Mouse (Mus musculus): Measurements from ENCODE around the gene Aqp11. TPM values are rescaled to one million over a fixed set of nuclear protein-coding genes. Genes with fewer than 3 reads are reported as not detected.
A peak's percentile ranks its signal among the peaks of the same experiment; 100 is the strongest.

Aqp11 gene
- polyA plus RNA-seq (2012; ENCODE audit: insufficient read depth, insufficient read length, low replicate concordance, missing spikeins), result not detected in 2 replicates

GRCm38 (mm10) chr7:97737638-97738456, at the start of gene Aqp11:
TSS of gene Aqp11 (minus strand) at chr7:97738289.
- no peak within 1 kb of the TSS for H3K27ac ChIP-seq (ENCODE audit: insufficient read depth, low read depth, low read length)
- TF ChIP-seq CTCF (IDR thresholded peaks at IDR 0.05; ENCODE audit: insufficient read depth, low read depth, low read length) (no peak), POLR2A (IDR thresholded peaks at IDR 0.05; ENCODE audit: insufficient read depth, low read depth, low read length) (peak; percentile 35; the same call in 1 of the 2 replicates)
- peaks cover 5% of the 10 kb centered on the region; the same call in 1 of the 2 replicates for H3K4me1 ChIP-seq (ENCODE audit: control insufficient read depth, insufficient read depth, low read length)
- peak within 1 kb of the TSS; percentile 57 for H3K4me3 ChIP-seq (ENCODE audit: insufficient read depth, low read depth, low read length)
- WGBS, result under 1% methylated on average over 62 of the region's 64 CpGs

GRCm38 (mm10) chr7:97783523-97783922, 45.4 kb upstream of the Aqp11 start:
- 64% methylated on average over 5 of the region's 5 CpGs for WGBS
- Histone ChIP-seq H3K27ac (ENCODE audit: insufficient read depth, low read depth, low read length) (no peak overlapping the region), H3K4me1 (ENCODE audit: control insufficient read depth, insufficient read depth, low read length) (peaks cover 4% of the 10 kb centered on the region; the same call in 1 of the 2 replicates), H3K4me3 (ENCODE audit: insufficient read depth, low read depth, low read length) (no peak overlapping the region)
- no peak for TF ChIP-seq CTCF (IDR thresholded peaks at IDR 0.05; ENCODE audit: insufficient read depth, low read depth, low read length)
- TF ChIP-seq POLR2A (IDR thresholded peaks at IDR 0.05; ENCODE audit: insufficient read depth, low read depth, low read length), result no peak

DNA sequence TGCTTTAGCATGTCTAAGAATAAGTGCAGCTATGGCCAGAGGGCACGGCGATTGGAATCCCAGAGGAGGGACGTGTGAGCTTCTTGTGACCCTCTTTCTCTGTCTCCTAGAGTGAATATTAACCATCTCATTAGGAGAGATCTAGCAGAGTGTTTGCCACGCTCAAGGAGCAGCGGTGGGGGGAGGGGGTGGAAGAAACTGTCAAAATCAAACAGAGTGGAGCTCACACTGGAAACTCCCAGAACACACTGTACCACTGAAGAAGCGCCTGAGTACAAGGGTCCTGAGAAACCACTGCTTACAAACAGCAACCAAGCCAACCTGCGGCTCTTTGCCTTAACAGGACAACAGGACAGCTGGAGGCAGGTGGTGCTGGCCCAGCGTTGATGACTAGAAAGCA, 43.4 kb upstream of the Aqp11 start:
- 76% methylated on average over 8 of the region's 8 CpGs for WGBS
- Histone ChIP-seq H3K4me1 (ENCODE audit: control insufficient read depth, insufficient read depth, low read length) (no peaks in the 10 kb centered on the region), H3K27ac (ENCODE audit: insufficient read depth, low read depth, low read length) (no peak overlapping the region), H3K4me3 (ENCODE audit: insufficient read depth, low read depth, low read length) (no peak overlapping the region)
- TF ChIP-seq CTCF (IDR thresholded peaks at IDR 0.05; ENCODE audit: insufficient read depth, low read depth, low read length), result no peak
- TF ChIP-seq POLR2A (IDR thresholded peaks at IDR 0.05; ENCODE audit: insufficient read depth, low read depth, low read length), result no peak

DNA sequence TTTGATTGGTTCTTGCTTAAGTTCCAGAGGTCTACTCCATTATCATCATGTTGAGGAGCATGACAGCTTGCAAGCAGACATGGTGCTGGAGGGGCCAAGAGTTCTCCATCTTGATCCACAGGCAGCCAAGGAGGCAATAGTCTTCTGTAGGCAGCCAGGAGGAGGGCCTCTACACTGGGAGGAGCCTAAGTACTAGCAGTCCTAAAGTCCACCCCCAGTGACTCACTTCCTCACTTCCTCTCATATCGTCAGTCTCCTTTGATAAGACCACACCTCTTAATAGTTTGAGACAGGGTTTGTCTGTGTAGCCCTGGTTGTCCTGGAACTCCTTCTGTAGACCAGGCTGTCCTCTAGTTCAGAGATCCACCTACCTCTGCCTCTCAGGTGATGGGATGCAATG, 42.7 kb upstream of the Aqp11 start:
- TF ChIP-seq CTCF (IDR thresholded peaks at IDR 0.05; ENCODE audit: insufficient read depth, low read depth, low read length) (no peak), POLR2A (IDR thresholded peaks at IDR 0.05; ENCODE audit: insufficient read depth, low read depth, low read length) (no peak)
- 80% methylated on average over 1 of the region's 1 CpGs for WGBS
- H3K4me3 ChIP-seq (ENCODE audit: insufficient read depth, low read depth, low read length), result no peak overlapping the region
- no peaks in the 10 kb centered on the region for H3K4me1 ChIP-seq (ENCODE audit: control insufficient read depth, insufficient read depth, low read length)
- no peak overlapping the region for H3K27ac ChIP-seq (ENCODE audit: insufficient read depth, low read depth, low read length)

GRCm38 (mm10) chr7:97780222-97780621, 42.1 kb upstream of the Aqp11 start:
- WGBS, result 97% methylated on average over 1 of the region's 1 CpGs
- no peaks in the 10 kb centered on the region for H3K4me1 ChIP-seq (ENCODE audit: control insufficient read depth, insufficient read depth, low read length)
- TF ChIP-seq CTCF (IDR thresholded peaks at IDR 0.05; ENCODE audit: insufficient read depth, low read depth, low read length), result no peak
- H3K27ac ChIP-seq (ENCODE audit: insufficient read depth, low read depth, low read length), result no peak overlapping the region
- H3K4me3 ChIP-seq (ENCODE audit: insufficient read depth, low read depth, low read length), result no peak overlapping the region

DNA sequence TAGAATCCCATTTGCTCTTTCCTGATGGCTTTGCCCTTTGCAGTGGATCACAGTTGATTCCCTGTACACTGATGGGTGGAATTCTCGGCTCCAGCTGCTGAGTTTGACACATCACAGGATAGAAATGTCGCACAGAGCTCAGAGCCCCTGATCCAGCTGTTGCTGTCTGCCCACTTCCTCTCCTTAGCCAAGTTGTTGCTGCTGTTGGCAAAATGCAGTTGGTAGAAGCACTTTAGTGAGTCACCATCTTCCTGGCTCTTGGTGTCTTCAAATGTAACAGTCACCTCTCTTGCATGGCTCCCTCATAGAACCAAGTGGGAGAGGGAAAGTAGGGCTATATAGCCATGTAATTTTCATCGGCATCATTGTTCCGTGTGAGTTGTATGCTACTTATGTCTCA, 39.1 kb upstream of the Aqp11 start:
- H3K4me1 ChIP-seq (ENCODE audit: control insufficient read depth, insufficient read depth, low read length), result no peaks in the 10 kb centered on the region
- WGBS, result 91% methylated on average over 4 of the region's 4 CpGs
- H3K27ac ChIP-seq (ENCODE audit: insufficient read depth, low read depth, low read length), result no peak overlapping the region
- TF ChIP-seq POLR2A (IDR thresholded peaks at IDR 0.05; ENCODE audit: insufficient read depth, low read depth, low read length), result no peak
- H3K4me3 ChIP-seq (ENCODE audit: insufficient read depth, low read depth, low read length), result no peak overlapping the region

DNA sequence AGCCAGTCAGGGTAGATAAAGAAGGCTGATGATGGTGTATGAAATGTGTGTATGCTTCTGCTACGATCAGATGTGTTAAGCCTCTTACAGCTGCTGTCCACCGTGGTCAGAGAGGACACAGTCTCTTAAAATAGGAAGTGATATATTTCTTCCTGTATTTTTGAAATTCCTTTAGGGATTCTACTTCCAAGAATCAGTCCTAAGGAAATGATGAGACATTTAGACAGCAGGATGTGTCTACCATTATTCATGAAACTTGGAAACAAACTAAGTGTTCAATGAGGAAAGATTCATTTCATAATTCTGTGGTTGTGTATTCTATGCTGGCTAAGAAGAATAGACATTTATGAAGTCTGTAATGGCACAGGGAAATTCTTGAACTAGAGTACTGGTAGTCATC, 37.8 kb upstream of the Aqp11 start:
- WGBS, result 69% methylated on average over 2 of the region's 2 CpGs
- H3K4me3 ChIP-seq (ENCODE audit: insufficient read depth, low read depth, low read length), result no peak overlapping the region
- H3K4me1 ChIP-seq (ENCODE audit: control insufficient read depth, insufficient read depth, low read length), result no peaks in the 10 kb centered on the region
- no peak overlapping the region for H3K27ac ChIP-seq (ENCODE audit: insufficient read depth, low read depth, low read length)
- TF ChIP-seq POLR2A (IDR thresholded peaks at IDR 0.05; ENCODE audit: insufficient read depth, low read depth, low read length), result no peak
- TF ChIP-seq CTCF (IDR thresholded peaks at IDR 0.05; ENCODE audit: insufficient read depth, low read depth, low read length), result no peak

DNA sequence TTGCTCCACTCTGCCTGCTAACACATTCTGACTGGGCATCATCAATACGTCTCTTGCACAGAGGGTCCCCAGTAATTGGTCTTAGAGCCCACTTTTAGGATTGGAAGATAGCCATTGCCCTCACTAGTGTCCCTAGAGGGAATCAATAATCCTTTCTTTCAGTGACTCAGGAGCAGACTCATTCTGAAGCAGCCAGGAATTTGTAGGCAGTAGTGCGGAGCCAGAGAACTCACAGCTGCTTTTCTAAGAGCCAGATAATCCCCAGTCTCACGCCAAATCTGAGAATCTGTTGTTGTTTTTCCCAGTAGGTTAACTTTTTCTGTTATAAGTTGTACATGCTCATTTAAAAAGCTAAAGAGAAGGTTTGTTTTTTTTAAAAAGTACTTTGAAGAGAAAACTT, 37.3 kb upstream of the Aqp11 start:
- no peaks in the 10 kb centered on the region for H3K4me1 ChIP-seq (ENCODE audit: control insufficient read depth, insufficient read depth, low read length)
- TF ChIP-seq POLR2A (IDR thresholded peaks at IDR 0.05; ENCODE audit: insufficient read depth, low read depth, low read length) (no peak), CTCF (IDR thresholded peaks at IDR 0.05; ENCODE audit: insufficient read depth, low read depth, low read length) (no peak)
- WGBS, result 32% methylated on average over 3 of the region's 3 CpGs
- no peak overlapping the region for H3K27ac ChIP-seq (ENCODE audit: insufficient read depth, low read depth, low read length)
- no peak overlapping the region for H3K4me3 ChIP-seq (ENCODE audit: insufficient read depth, low read depth, low read length)

DNA sequence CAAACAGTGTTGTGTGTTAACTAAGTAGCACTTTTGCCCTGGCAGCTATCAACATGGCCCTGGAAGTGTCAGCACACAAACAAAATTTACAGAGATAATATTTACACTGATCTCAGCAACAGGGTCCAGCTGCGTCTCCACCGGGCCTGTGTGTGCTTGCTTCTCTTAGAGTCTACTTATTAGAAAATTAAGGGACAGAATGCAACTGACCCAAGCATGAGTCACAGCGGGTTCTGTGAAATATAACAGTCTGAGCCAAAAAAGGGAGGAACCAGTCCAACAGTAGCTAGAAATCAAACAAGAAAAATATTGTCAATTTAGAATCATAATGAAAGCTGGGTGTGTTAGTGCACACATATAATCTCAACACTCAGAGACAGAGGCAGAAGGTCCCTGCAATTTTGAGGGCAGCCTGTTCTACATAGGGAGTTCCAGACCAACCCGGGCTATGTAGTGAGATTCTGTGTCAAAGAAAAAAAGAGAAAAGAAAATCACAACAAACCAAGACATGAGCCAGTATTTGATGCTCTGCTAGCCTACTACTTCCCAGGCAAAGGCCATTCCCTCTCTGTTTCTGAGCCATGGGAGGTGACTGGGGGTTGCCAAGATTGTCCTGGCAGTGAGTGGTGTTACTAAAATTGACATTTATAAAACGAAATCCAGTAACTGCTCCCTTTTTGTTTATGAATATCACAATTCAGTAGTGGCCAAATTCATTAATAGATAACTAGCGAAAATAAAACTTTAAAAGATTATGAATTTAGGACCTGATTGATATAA, 32.9 kb upstream of the Aqp11 start:
- TF ChIP-seq POLR2A (IDR thresholded peaks at IDR 0.05; ENCODE audit: insufficient read depth, low read depth, low read length), result no peak
- no peak for TF ChIP-seq CTCF (IDR thresholded peaks at IDR 0.05; ENCODE audit: insufficient read depth, low read depth, low read length)
- 59% methylated on average over 6 of the region's 6 CpGs for WGBS
- H3K27ac ChIP-seq (ENCODE audit: insufficient read depth, low read depth, low read length), result no peak overlapping the region
- H3K4me1 ChIP-seq (ENCODE audit: control insufficient read depth, insufficient read depth, low read length), result 0 out of 2 replicates have a peak, but pooled peaks cover under 1% of the 10 kb centered on the region
- H3K4me3 ChIP-seq (ENCODE audit: insufficient read depth, low read depth, low read length), result no peak overlapping the region
